Mouse (Mus musculus) lung, adult 2 months (tissue): ENCODE measurements around the gene Tfpi.

Source experiments
- CTCF ChIP-seq: fragments of 200-500 bp; IDR thresholded peaks from 2 replicates; pipeline ENCODE4 v1.5.1; 2011; ENCODE audit warnings: mild to moderate bottlenecking, low read length, control low read depth; ENCODE audit not compliant: insufficient read depth
- POLR2A ChIP-seq: fragments of 200-500 bp; IDR thresholded peaks from 2 replicates; pipeline ENCODE4 v1.6.1; 2011; ENCODE audit warnings: low read depth, mild to moderate bottlenecking, control low read depth, low read length, borderline replicate concordance; ENCODE audit errors: extremely low read depth

DNA sequence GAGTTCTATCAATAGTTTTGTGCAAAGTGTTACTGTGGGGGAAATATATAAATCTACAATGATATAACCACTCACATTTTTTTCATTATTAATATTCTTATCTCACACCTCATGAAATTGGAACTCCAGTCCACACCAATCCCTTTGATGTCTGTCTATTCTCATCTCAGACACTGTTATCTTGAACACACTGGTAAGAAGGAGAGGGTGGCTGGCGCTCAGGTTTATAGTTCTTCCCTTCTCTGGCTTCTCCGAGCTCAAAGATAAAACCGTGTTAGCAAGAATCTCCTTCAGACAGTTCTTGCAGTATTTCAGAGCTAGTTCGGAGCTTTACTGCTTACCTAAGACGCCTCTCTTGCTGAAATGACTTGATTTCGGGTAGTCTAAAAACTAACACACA, 19.4 kb downstream of the Tfpi start:
- TF ChIP-seq POLR2A (no peak), CTCF (no peak)
